Mouse (Mus musculus) spleen, adult 2 months (tissue): ENCODE results near the gene Akap2.

ENCODE experiments used
- CTCF ChIP-seq: fragments of 200-500 bp; IDR thresholded peaks from 2 replicates; pipeline ENCODE4 v1.5.1; 2011; ENCODE audit warnings: mild to moderate bottlenecking, inconsistent platforms; ENCODE audit not compliant: insufficient read depth, insufficient read length, insufficient replicate concordance; ENCODE audit errors: extremely low read depth
- POLR2A ChIP-seq: fragments of 200-500 bp; IDR thresholded peaks from 2 replicates; pipeline ENCODE4 v1.6.1; 2011; ENCODE audit warnings: low read depth, low read length, inconsistent platforms

DNA sequence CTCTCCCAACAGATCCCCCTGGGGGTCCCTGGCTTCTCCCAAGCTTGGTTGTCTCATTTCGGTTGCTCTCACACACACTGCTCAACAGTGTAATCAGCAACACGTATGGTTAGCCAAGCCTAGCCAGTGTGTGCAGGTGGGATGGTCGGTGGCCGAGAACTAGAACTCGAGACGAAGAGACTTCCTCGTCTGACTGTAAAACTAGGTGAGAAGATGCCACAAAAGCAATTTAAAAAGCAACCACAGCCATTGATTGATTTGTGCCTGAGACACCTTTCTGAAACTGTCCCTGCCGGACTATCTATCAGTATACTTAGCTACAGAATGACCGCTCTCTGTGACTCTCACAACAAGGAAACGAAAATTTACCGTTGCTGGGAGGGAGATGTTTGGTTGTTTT is 37.6 kb downstream of the Akap2 start:
- TF ChIP-seq POLR2A (no peak), CTCF (no peak)
